8 mouse cellular contexts compared by ENCODE assay signal in genomic region chr11:95876296-95876695, GRCm38 (mm10). TPM values are rescaled to one million over a fixed set of nuclear protein-coding genes. Genes with fewer than 3 reads are reported as not detected.
DNase-seq lines count a peak whose midpoint lies in the region; ATAC-seq and TF ChIP-seq lines count a peak whose summit lies in the region.
"Had no signal": no experiment of that assay in that cellular context is flagged by ENCODE, and none has a peak within 500 bp of the region (broad histone marks: within the 10 kb centered on the region; RNA-seq: fewer than 3 reads in every experiment).

No protein-coding gene starts in this region.

- peak; percentile 94 for TF ChIP-seq CTCF in lung, embryonic 14.5 days (IDR thresholded peaks at IDR 0.05; ENCODE audit: low read depth)

- peak; percentile 58 for DNase-seq in ovary, postnatal 14 days (ENCODE audit: low spot score)
- DNase-seq in ovary, postnatal 10 days (ENCODE audit: low spot score): no peak
- DNase-seq in adrenal gland, adult 18-20 months (ENCODE audit: low spot score in 2 of 2): peak; percentile 43 to 66
- DNase-seq in embryonic facial prominence, embryonic 11.5 days (ENCODE audit: low spot score): peak; percentile 82
- DNase-seq in hindlimb bud, embryonic 11.5 days (ENCODE audit: extremely low spot score, low read depth, low spot score): peak; percentile 50
- DNase-seq in lung, embryonic 14.5 days: peak; percentile 74
- DNase-seq in retina, postnatal 7 days (ENCODE audit: low read depth, low spot score): peak; percentile 49

- H3K27ac ChIP-seq in embryonic facial prominence, embryonic 11.5 days (replicated peaks; ENCODE audit: low read depth, low read length): no peak overlapping the region
- H3K27ac ChIP-seq in lung, embryonic 14.5 days (ENCODE audit: low read depth): no peak overlapping the region

- no peak overlapping the region for H3K4me2 ChIP-seq in embryonic facial prominence, embryonic 11.5 days (ENCODE audit: low read depth, low read length)
- H3K4me2 ChIP-seq in lung, embryonic 14.5 days: no peak overlapping the region

- H3K9ac ChIP-seq in embryonic facial prominence, embryonic 11.5 days (replicated peaks; ENCODE audit: low read length): no peak overlapping the region
- H3K9ac ChIP-seq in lung, embryonic 14.5 days: no peak overlapping the region

- no peaks in the 10 kb centered on the region for H3K27me3 ChIP-seq in embryonic facial prominence, embryonic 11.5 days (ENCODE audit: control insufficient read depth, insufficient read depth, low read length)
- H3K27me3 ChIP-seq in lung, embryonic 14.5 days (ENCODE audit: insufficient read depth, low read length): no peaks in the 10 kb centered on the region

- no peaks in the 10 kb centered on the region for H3K9me3 ChIP-seq in embryonic facial prominence, embryonic 11.5 days (replicated peaks; ENCODE audit: control insufficient read depth, low read length)
- H3K9me3 ChIP-seq in lung, embryonic 14.5 days (ENCODE audit: low read depth, low read length): no peaks in the 10 kb centered on the region

- 23% methylated on average over 7 of the region's 7 CpGs for WGBS in embryonic facial prominence, embryonic 11.5 days
- WGBS in lung, embryonic 14.5 days: 16% methylated on average over 7 of the region's 7 CpGs

- no peaks in the 10 kb centered on the region for H3K4me1 ChIP-seq in embryonic facial prominence, embryonic 11.5 days (ENCODE audit: control insufficient read depth, insufficient read depth, low read length)
- H3K4me1 ChIP-seq in lung, embryonic 14.5 days (ENCODE audit: insufficient read depth): no peaks in the 10 kb centered on the region

- no peaks in the 10 kb centered on the region for H3K36me3 ChIP-seq in embryonic facial prominence, embryonic 11.5 days (replicated peaks; ENCODE audit: control insufficient read depth, insufficient read depth, low read depth, low read length)
- no peaks in the 10 kb centered on the region for H3K36me3 ChIP-seq in lung, embryonic 14.5 days (ENCODE audit: insufficient read depth)

- H3K4me3 ChIP-seq in embryonic facial prominence, embryonic 11.5 days (ENCODE audit: low read depth, low read length): no peak overlapping the region
- H3K4me3 ChIP-seq in lung, embryonic 14.5 days (ENCODE audit: low read depth, low read length): no peak overlapping the region

- ATAC-seq in embryonic facial prominence, embryonic 11.5 days (replicated peaks; ENCODE audit: insufficient number of reproducible peaks, low FRiP score, low TSS enrichment, low read depth): no peak
- no peak for ATAC-seq in lung, embryonic 14.5 days (ENCODE audit: insufficient read depth)

RNA-seq across cellular contexts. Expression of gene Abi3, which starts 34.0 kb away (rescaled TPM):
- 10 to 100 TPM; 13.9 to 15.4 TPM for total RNA-seq in adrenal gland, adult 18-20 months (2021)
- polyA plus RNA-seq in embryonic facial prominence, embryonic 11.5 days (2014; fragmentation: Nextera tagmentation; extraction: Ambion mirVana): 2.1 and 2.4 TPM in 2 replicates
- 7.2 TPM in 2 replicates for polyA plus RNA-seq in lung, embryonic 14.5 days (2014; fragmentation: Nextera tagmentation; extraction: Ambion mirVana)

RNA-seq across cellular contexts. Expression of gene B4galnt2, which starts 38.4 kb away (rescaled TPM):
- not detected for total RNA-seq in adrenal gland, adult 18-20 months (2021)
- not detected in 2 replicates for polyA plus RNA-seq in embryonic facial prominence, embryonic 11.5 days (2014; fragmentation: Nextera tagmentation; extraction: Ambion mirVana)
- 0.11 and 0.18 TPM in 2 replicates for polyA plus RNA-seq in lung, embryonic 14.5 days (2014; fragmentation: Nextera tagmentation; extraction: Ambion mirVana)
- total RNA-seq: layer of hippocampus, postnatal 14 days had no signal

RNA-seq across cellular contexts. Expression of gene Gngt2, which starts 39.3 kb away (rescaled TPM):
- 10 to 100 TPM; 23.9 to 29.2 TPM for total RNA-seq in adrenal gland, adult 18-20 months (2021)
- 7.8 and 9.2 TPM in 2 replicates for polyA plus RNA-seq in embryonic facial prominence, embryonic 11.5 days (2014; fragmentation: Nextera tagmentation; extraction: Ambion mirVana)
- polyA plus RNA-seq in lung, embryonic 14.5 days (2014; fragmentation: Nextera tagmentation; extraction: Ambion mirVana): 13.4 and 14.8 TPM in 2 replicates

RNA-seq across cellular contexts. Expression of gene Phospho1, which starts 52.0 kb away (rescaled TPM):
- total RNA-seq in adrenal gland, adult 18-20 months (2021): 100 to 1,000 TPM; 202 to 415 TPM
- not detected in 2 replicates for polyA plus RNA-seq in embryonic facial prominence, embryonic 11.5 days (2014; fragmentation: Nextera tagmentation; extraction: Ambion mirVana)
- 0.37 TPM in 1 of 2 replicates, not detected in the other for polyA plus RNA-seq in lung, embryonic 14.5 days (2014; fragmentation: Nextera tagmentation; extraction: Ambion mirVana)
